Mouse (Mus musculus): ENCODE results near the gene Fmn2. TPM values are rescaled to one million over a fixed set of nuclear protein-coding genes. Genes with fewer than 3 reads are reported as not detected.

Fmn2 gene
- polyA plus RNA-seq, 1 experiment from 2014 or later: 6.5 TPM

DNA sequence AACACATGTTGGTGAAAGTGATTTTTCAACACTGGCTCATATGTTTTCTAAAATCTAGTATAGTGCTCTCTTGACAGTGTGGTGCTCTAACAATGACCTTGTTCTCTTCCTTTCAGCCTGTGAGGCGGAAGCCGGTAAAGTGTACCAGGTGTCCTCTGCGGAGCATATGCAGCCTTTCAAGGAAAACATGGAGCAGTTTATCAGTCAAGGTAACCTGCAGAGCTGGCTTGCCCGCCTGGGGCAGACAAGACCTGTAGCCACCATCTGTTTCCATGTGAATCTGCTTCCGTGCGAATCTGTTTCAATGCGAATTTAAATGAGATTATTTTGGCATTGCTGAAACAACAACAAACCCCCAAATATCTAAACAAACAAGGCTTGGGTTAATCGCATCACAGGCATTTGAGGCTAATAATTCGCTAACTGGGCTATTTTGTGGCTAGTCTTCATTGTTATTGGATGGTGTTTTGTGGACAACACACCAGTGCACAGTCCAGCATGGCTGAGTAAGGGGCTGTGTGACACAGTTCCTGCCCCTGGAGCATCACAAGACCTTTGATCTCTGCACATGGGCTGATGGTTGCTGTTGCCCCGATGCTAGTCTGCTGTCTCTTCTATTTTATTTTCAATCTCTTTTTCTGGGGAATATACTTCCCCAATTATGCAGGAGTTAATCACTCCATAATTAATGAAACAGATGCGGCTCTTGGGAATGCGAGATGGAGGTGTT is 218.3 kb downstream of the Fmn2 start:
- ATAC-seq: peak; percentile 79; the same call in 1 of the 2 replicates
- no peak overlapping the region for H3K4me3 ChIP-seq (ENCODE audit: low read length)
- WGBS: 78% methylated on average over 12 of the region's 12 CpGs

DNA sequence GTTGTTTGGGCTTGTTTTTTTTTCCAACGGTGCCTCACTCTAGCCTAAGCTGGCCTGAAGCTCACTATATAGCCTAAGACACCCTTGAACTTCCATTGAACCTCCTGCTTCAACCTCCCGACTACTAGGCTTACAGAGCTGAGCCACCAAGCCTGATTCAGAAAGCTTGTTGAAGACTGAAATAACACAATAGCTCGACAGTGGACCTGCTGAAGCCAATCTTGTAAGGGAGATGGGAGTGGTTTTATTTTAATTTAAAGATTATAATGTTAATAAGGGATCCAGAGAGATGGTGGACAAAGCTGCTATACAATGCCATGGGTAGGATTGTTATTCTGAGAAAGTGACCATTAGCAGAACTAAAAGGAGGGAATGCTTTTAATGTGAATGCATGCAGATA is 227.1 kb downstream of the Fmn2 start:
- Histone ChIP-seq H3K27me3 (replicated peaks; ENCODE audit: control insufficient read depth, insufficient read depth, low read length) (no peaks in the 10 kb centered on the region), H3K4me3 (ENCODE audit: low read length) (no peak overlapping the region), H3K27ac (ENCODE audit: low read depth, low read length) (no peak overlapping the region), H3K36me3 (ENCODE audit: control insufficient read depth, insufficient read depth, low read length) (peaks cover 3% of the 10 kb centered on the region; the same call in 1 of the 2 replicates), H3K4me1 (ENCODE audit: control insufficient read depth, insufficient read depth, low read depth, low read length) (no peaks in the 10 kb centered on the region), H3K4me2 (ENCODE audit: low read length) (no peak overlapping the region), H3K9ac (ENCODE audit: low read depth, low read length) (no peak overlapping the region), H3K9me3 (ENCODE audit: control insufficient read depth, low read length) (no peaks in the 10 kb centered on the region)
- 83% methylated on average over 3 of the region's 3 CpGs for WGBS
- ATAC-seq: no peak

More for the DNA sequence above, 218.3 kb downstream of the Fmn2 start:
- Histone ChIP-seq H3K9ac (ENCODE audit: low read depth, low read length) (no peak overlapping the region), H3K4me1 (ENCODE audit: control insufficient read depth, insufficient read depth, low read depth, low read length) (no peaks in the 10 kb centered on the region), H3K27me3 (replicated peaks; ENCODE audit: control insufficient read depth, insufficient read depth, low read length) (no peaks in the 10 kb centered on the region), H3K27ac (ENCODE audit: low read depth, low read length) (no peak overlapping the region), H3K4me2 (ENCODE audit: low read length) (no peak overlapping the region), H3K36me3 (ENCODE audit: control insufficient read depth, insufficient read depth, low read length) (no peaks in the 10 kb centered on the region), H3K9me3 (ENCODE audit: control insufficient read depth, low read length) (no peaks in the 10 kb centered on the region)

DNA sequence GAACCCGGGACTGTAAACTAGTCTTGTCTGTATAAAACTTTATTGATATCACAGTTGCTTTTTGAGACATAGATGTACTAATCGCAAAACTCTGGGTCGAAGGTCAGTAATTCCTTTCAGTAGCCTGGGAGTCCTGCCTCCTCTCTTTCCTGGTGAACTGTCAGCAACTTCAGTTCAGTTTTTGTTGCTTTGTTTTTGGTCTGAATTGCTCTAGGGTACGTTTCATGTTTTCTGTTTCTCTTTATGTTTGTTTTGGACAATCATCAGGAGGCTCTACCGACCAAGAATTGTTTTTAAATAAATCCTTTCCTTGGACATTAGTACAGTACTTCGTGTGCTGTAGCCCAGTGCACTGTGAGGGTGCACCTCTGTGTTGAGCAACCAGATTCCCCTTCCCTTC is 231.1 kb downstream of the Fmn2 start:
- H3K4me3 ChIP-seq (ENCODE audit: low read length): no peak overlapping the region
- no peaks in the 10 kb centered on the region for H3K9me3 ChIP-seq (ENCODE audit: control insufficient read depth, low read length)
- no peaks in the 10 kb centered on the region for H3K27me3 ChIP-seq (replicated peaks; ENCODE audit: control insufficient read depth, insufficient read depth, low read length)
- no peak for ATAC-seq
- no peaks in the 10 kb centered on the region for H3K4me1 ChIP-seq (ENCODE audit: control insufficient read depth, insufficient read depth, low read depth, low read length)
- H3K4me2 ChIP-seq (ENCODE audit: low read length): no peak overlapping the region
- H3K27ac ChIP-seq (ENCODE audit: low read depth, low read length): no peak overlapping the region
- H3K36me3 ChIP-seq (ENCODE audit: control insufficient read depth, insufficient read depth, low read length): no peaks in the 10 kb centered on the region
- WGBS: 76% methylated on average over 6 of the region's 6 CpGs
- no peak overlapping the region for H3K9ac ChIP-seq (ENCODE audit: low read depth, low read length)

DNA sequence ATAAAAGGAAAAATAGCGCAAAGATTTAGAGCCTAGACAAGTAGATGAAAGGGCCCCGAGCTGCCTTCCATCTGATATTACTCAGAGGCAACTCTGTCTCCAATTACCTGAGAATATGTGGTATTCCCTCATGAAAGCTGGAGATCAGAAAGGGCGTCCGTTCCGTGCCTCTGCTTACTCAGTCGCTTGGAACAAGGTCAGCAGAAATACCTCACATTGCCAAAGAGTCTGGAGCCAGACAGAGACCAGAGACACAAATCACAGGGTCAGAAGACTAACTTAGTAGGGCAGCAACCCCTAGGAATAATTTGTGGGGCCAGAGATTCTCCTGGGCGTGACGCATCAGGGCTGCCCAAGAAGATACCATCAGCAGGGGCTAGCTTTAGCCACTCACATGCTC is 237.3 kb downstream of the Fmn2 start:
- no peaks in the 10 kb centered on the region for H3K4me1 ChIP-seq (ENCODE audit: control insufficient read depth, insufficient read depth, low read depth, low read length)
- H3K27ac ChIP-seq (ENCODE audit: low read depth, low read length): no peak overlapping the region
- 89% methylated on average over 8 of the region's 8 CpGs for WGBS
- no peak overlapping the region for H3K4me2 ChIP-seq (ENCODE audit: low read length)
- ATAC-seq: no peak
- H3K4me3 ChIP-seq (ENCODE audit: low read length): no peak overlapping the region
- H3K9ac ChIP-seq (ENCODE audit: low read depth, low read length): no peak overlapping the region
- H3K36me3 ChIP-seq (ENCODE audit: control insufficient read depth, insufficient read depth, low read length): no peaks in the 10 kb centered on the region
- H3K9me3 ChIP-seq (ENCODE audit: control insufficient read depth, low read length): no peaks in the 10 kb centered on the region
- no peaks in the 10 kb centered on the region for H3K27me3 ChIP-seq (replicated peaks; ENCODE audit: control insufficient read depth, insufficient read depth, low read length)

DNA sequence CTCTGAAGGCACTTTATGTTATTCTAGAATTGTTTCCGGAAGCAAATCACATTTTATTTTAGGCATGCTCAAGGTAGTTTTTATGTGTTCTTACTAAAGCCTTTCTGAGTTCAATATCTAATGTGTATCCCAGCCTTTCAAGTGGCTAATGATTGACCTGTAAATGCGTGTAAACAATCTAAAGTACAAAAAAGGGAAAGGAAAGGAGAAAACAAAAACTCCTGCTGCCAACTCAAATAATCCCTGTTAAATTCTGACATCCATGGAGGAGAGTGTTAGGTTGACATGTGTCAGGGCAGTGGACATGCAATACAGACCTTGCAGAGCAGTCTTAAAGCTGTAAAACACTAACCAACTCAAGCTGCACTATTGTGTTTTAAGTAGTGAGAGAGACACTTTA is 241.0 kb downstream of the Fmn2 start:
- Histone ChIP-seq H3K9ac (ENCODE audit: low read depth, low read length) (no peak overlapping the region), H3K4me1 (ENCODE audit: control insufficient read depth, insufficient read depth, low read depth, low read length) (no peaks in the 10 kb centered on the region), H3K36me3 (ENCODE audit: control insufficient read depth, insufficient read depth, low read length) (no peaks in the 10 kb centered on the region), H3K4me3 (ENCODE audit: low read length) (no peak overlapping the region), H3K4me2 (ENCODE audit: low read length) (no peak overlapping the region), H3K9me3 (ENCODE audit: control insufficient read depth, low read length) (no peaks in the 10 kb centered on the region), H3K27ac (ENCODE audit: low read depth, low read length) (no peak overlapping the region), H3K27me3 (replicated peaks; ENCODE audit: control insufficient read depth, insufficient read depth, low read length) (no peaks in the 10 kb centered on the region)
- 84% methylated on average over 2 of the region's 2 CpGs for WGBS
- ATAC-seq: no peak

DNA sequence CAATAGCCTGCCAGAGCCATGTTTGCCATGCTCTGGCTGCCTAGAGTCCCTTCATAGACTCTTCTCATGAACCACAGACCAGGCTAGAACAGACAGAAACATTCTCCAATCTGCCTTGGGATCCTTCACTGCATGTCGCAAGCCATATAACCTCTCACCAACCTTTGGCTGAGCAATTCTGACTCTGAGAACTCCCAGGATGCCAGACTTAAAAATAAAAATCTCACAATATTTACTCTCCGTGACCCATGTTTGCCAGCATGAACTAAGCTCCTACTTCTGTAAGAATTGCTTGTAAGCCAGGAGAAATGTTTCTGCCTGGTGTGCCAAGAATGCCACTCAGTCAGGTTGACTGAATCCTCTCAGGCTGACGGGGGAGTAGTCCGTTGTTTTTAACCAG is 246.9 kb downstream of the Fmn2 start:
- Histone ChIP-seq H3K9ac (ENCODE audit: low read depth, low read length) (no peak overlapping the region), H3K4me2 (ENCODE audit: low read length) (no peak overlapping the region), H3K9me3 (ENCODE audit: control insufficient read depth, low read length) (no peaks in the 10 kb centered on the region), H3K27me3 (replicated peaks; ENCODE audit: control insufficient read depth, insufficient read depth, low read length) (no peaks in the 10 kb centered on the region), H3K4me1 (ENCODE audit: control insufficient read depth, insufficient read depth, low read depth, low read length) (no peaks in the 10 kb centered on the region), H3K36me3 (ENCODE audit: control insufficient read depth, insufficient read depth, low read length) (no peaks in the 10 kb centered on the region), H3K4me3 (ENCODE audit: low read length) (no peak overlapping the region), H3K27ac (ENCODE audit: low read depth, low read length) (no peak overlapping the region)
- no peak for ATAC-seq
- 78% methylated on average over 4 of the region's 4 CpGs for WGBS

DNA sequence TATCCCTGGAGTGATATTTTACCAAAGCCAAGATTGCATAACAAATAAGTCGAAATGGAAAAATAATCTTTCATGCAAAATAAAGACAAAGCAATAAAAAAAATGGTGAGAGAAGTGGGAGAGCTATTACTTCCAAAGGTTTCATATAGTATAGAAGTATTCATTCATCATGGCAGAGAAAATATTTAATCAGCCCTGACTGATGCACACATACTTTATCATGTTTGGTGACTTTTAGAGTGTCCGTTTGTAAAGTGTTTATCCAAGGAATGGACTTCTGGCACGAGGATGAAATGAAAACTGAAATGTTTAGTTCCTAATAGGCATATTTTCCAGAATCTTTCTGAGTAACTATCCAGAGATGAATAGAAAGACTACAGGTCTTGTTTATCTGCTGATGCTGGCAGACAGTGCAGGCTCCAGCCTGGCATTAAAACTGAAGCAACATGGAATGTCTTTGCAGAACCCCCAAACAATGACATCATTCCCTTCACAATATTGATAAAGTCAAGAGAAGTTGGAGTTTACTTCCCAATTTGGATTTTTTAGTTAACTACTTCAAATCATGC is 249.4 kb downstream of the Fmn2 start:
- Histone ChIP-seq H3K36me3 (ENCODE audit: control insufficient read depth, insufficient read depth, low read length) (no peaks in the 10 kb centered on the region), H3K4me2 (ENCODE audit: low read length) (no peak overlapping the region), H3K9ac (ENCODE audit: low read depth, low read length) (no peak overlapping the region), H3K27me3 (replicated peaks; ENCODE audit: control insufficient read depth, insufficient read depth, low read length) (no peaks in the 10 kb centered on the region), H3K4me3 (ENCODE audit: low read length) (no peak overlapping the region), H3K4me1 (ENCODE audit: control insufficient read depth, insufficient read depth, low read depth, low read length) (no peaks in the 10 kb centered on the region), H3K27ac (ENCODE audit: low read depth, low read length) (no peak overlapping the region), H3K9me3 (ENCODE audit: control insufficient read depth, low read length) (no peaks in the 10 kb centered on the region)
- ATAC-seq: no peak
- WGBS: 82% methylated on average over 3 of the region's 3 CpGs

DNA sequence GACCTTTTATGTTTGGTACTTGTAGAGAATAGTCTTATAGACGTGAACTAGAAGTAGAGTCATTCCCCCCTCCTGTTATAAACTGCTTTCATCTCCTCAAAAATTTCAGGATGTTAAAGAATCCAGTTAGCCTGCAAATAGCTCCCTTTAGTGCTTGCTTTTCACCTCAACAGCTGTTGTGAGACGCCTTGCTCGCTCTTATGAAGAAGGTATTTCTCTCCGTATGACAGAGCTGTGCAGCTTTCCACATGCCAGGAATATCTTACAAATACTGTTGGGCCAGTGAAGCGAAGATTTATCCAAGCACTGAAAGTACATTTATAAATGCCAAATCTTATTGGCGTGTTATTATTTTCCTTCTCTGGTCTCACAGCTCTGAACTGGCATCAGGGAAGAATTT is 257.7 kb downstream of the Fmn2 start:
- no peak for ATAC-seq
- Histone ChIP-seq H3K4me2 (ENCODE audit: low read length) (no peak overlapping the region), H3K9me3 (ENCODE audit: control insufficient read depth, low read length) (no peaks in the 10 kb centered on the region), H3K27ac (ENCODE audit: low read depth, low read length) (no peak overlapping the region), H3K9ac (ENCODE audit: low read depth, low read length) (no peak overlapping the region), H3K36me3 (ENCODE audit: control insufficient read depth, insufficient read depth, low read length) (no peaks in the 10 kb centered on the region), H3K4me1 (ENCODE audit: control insufficient read depth, insufficient read depth, low read depth, low read length) (no peaks in the 10 kb centered on the region), H3K4me3 (ENCODE audit: low read length) (no peak overlapping the region), H3K27me3 (replicated peaks; ENCODE audit: control insufficient read depth, insufficient read depth, low read length) (no peaks in the 10 kb centered on the region)
- WGBS: 66% methylated on average over 6 of the region's 6 CpGs

DNA sequence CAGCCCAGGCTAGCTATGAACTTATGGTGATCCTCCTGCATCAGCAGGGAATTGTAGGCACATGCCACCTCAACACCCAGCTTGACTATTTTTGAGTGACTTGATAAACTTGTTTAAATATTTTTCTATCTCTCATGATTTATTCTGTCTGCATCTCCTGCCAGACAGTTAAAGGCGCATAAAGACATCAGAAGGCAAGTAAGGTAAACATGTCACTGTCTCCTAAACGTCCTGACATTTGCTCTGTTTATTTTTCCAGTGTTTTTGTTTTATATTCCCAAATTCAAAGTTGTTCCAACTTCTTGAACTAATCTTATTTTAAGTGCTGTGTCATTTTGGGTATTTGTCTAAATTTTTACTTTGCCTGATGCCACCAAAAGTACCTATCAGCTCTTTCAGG is 264.1 kb downstream of the Fmn2 start:
- H3K27ac ChIP-seq (ENCODE audit: low read depth, low read length): no peak overlapping the region
- no peak overlapping the region for H3K9ac ChIP-seq (ENCODE audit: low read depth, low read length)
- H3K4me1 ChIP-seq (ENCODE audit: control insufficient read depth, insufficient read depth, low read depth, low read length): no peaks in the 10 kb centered on the region
- H3K4me2 ChIP-seq (ENCODE audit: low read length): no peak overlapping the region
- no peak overlapping the region for H3K4me3 ChIP-seq (ENCODE audit: low read length)
- H3K36me3 ChIP-seq (ENCODE audit: control insufficient read depth, insufficient read depth, low read length): no peaks in the 10 kb centered on the region
- no peaks in the 10 kb centered on the region for H3K9me3 ChIP-seq (ENCODE audit: control insufficient read depth, low read length)
- no peak for ATAC-seq
- H3K27me3 ChIP-seq (replicated peaks; ENCODE audit: control insufficient read depth, insufficient read depth, low read length): no peaks in the 10 kb centered on the region
- WGBS: 71% methylated on average over 2 of the region's 2 CpGs

All from hindbrain, embryonic 16.5 days (tissue).